Mouse (Mus musculus): ENCODE measurements at regions not wholly inside any gene's neighbourhood (a gene's known extent, or its start where the extent isn't known, plus 50 kb on each side); places are given as distances from the start of the nearest gene placed in this dataset.
A peak's percentile ranks its signal among the peaks of the same experiment; 100 is the strongest.

GRCm38 (mm10) chr1:179854288-179854965 is 50.9 kb upstream of the Ahctf1 start:
- H3K4me1 ChIP-seq (ENCODE audit: control insufficient read depth, insufficient read depth, low read length) = 0 out of 2 replicates have a peak, but pooled peaks cover 2% of the 10 kb centered on the region
- no peak overlapping the region for H3K4me2 ChIP-seq (ENCODE audit: low read depth, low read length)
- no peak overlapping the region for H3K27ac ChIP-seq (ENCODE audit: low read length)
- no peaks in the 10 kb centered on the region for H3K36me3 ChIP-seq (ENCODE audit: control insufficient read depth, insufficient read depth)
- 34% methylated on average over 12 of the region's 12 CpGs for WGBS
- 0 out of 2 replicates have a peak, but pooled peaks cover 2% of the 10 kb centered on the region for H3K9me3 ChIP-seq (replicated peaks; ENCODE audit: control insufficient read depth, low read length)
- peak overlapping the region; percentile 11; the same call in 1 of the 2 replicates for H3K9ac ChIP-seq (ENCODE audit: low read length)
- ATAC-seq (replicated peaks; ENCODE audit: extremely low read depth, insufficient read depth, low FRiP score) = no peak; the same call in 1 of the 2 replicates
- no peak overlapping the region for H3K4me3 ChIP-seq (ENCODE audit: low read length)
- no peaks in the 10 kb centered on the region for H3K27me3 ChIP-seq (ENCODE audit: control insufficient read depth, insufficient read depth, low read length)
